Mouse (Mus musculus) CH12.LX (cell line): ENCODE data around the gene Fbxl17. TPM values are rescaled to one million over a fixed set of nuclear protein-coding genes. Genes with fewer than 3 reads are reported as not detected.

Experiments used
- DNase-seq: peaks from one replicate; pipeline ENCODE4 v3.0.0-alpha.2; 2013; ENCODE audit errors: extremely low read depth
- H3K27ac ChIP-seq: 2 replicates; pipeline ENCODE4 v1.5.1; 2012; ENCODE audit warnings: low read depth, mild to moderate bottlenecking, control low read depth, moderate library complexity; ENCODE audit not compliant: insufficient read depth
- H3K27me3 ChIP-seq: replicated peaks from 2 replicates; pipeline ENCODE3; 2012; ENCODE audit warnings: inconsistent platforms
- H3K36me3 ChIP-seq, 2 experiments: replicated peaks in 1 of 2; 2 replicates each; pipeline versions ENCODE3 to v1.6.1; 2012; ENCODE audit warnings: inconsistent platforms in 1 of 2, low read length in 1 of 2, mild to moderate bottlenecking in 1 of 2, mixed read lengths in 1 of 2, moderate library complexity in 1 of 2; ENCODE audit not compliant: control insufficient read depth in 1 of 2, insufficient read depth in 1 of 2
- H3K4me1 ChIP-seq, 2 experiments: 2 replicates each; pipeline ENCODE4 v1.6.1; 2012; ENCODE audit warnings: inconsistent platforms in 1 of 2, moderate library complexity in 1 of 2; ENCODE audit not compliant: insufficient read depth in 2 of 2, control insufficient read depth in 1 of 2
- H3K4me2 ChIP-seq: 2 replicates; pipeline ENCODE4 v1.6.1; 2012; ENCODE audit warnings: low read depth, mild to moderate bottlenecking, control low read depth; ENCODE audit not compliant: poor library complexity, insufficient read depth, severe bottlenecking
- H3K4me3 ChIP-seq, 3 experiments: fragments of 150-350 bp in 1 of 3; sonication (generic) in 1 of 3; replicated peaks in 1 of 3; 2 replicates each; pipeline versions ENCODE3 to v1.5.1; 2011 to 2012; ENCODE audit warnings: low read depth in 2 of 3, low read length in 2 of 3, mild to moderate bottlenecking in 2 of 3, moderate library complexity in 2 of 3, control low read depth in 1 of 3, improper control_type of control experiment in 1 of 3, inconsistent platforms in 1 of 3, mixed read lengths in 1 of 3; ENCODE audit not compliant: poor library complexity in 1 of 3
- H3K79me2 ChIP-seq: replicated peaks from 2 replicates; pipeline ENCODE4 v1.6.1; 2012; ENCODE audit warnings: mild to moderate bottlenecking, moderate library complexity; ENCODE audit not compliant: control insufficient read depth, poor library complexity, insufficient read depth, severe bottlenecking; ENCODE audit errors: extremely low read depth
- H3K9ac ChIP-seq: 2 replicates; pipeline ENCODE4 v1.6.1; 2012; ENCODE audit warnings: low read depth, mild to moderate bottlenecking, control low read depth, moderate library complexity; ENCODE audit not compliant: insufficient read depth
- H3K9me3 ChIP-seq: replicated peaks from 2 replicates; pipeline ENCODE3; 2012; ENCODE audit warnings: low read length, inconsistent platforms, mixed read lengths
- BHLHE40 ChIP-seq: IDR thresholded peaks from 2 replicates; pipeline ENCODE4 v1.6.1; 2011; ENCODE audit warnings: mild to moderate bottlenecking, low read depth, low read length, improper control_type of control experiment
- CHD1 ChIP-seq: IDR thresholded peaks from 2 replicates; pipeline ENCODE4 v1.6.1; 2012; ENCODE audit warnings: low read depth, low read length, improper control_type of control experiment, inconsistent platforms
- CHD2 ChIP-seq: IDR thresholded peaks from 2 replicates; pipeline ENCODE4 v1.6.1; 2011; ENCODE audit warnings: low read length, improper control_type of control experiment
- CTCF ChIP-seq, 2 experiments: IDR thresholded peaks in 1 of 2; conservative IDR thresholded peaks in 1 of 2; 2 replicates each; pipeline ENCODE4 v1.5.1; 2011 to 2012; ENCODE audit warnings: low read depth in 2 of 2, low read length in 2 of 2, improper control_type of control experiment in 1 of 2, inconsistent platforms in 1 of 2, mild to moderate bottlenecking in 1 of 2, moderate library complexity in 1 of 2
- E2F4 ChIP-seq: IDR thresholded peaks from 2 replicates; pipeline ENCODE4 v1.6.1; 2011; ENCODE audit warnings: low read depth, low read length, improper control_type of control experiment; ENCODE audit not compliant: insufficient replicate concordance
- ELF1 ChIP-seq: IDR thresholded peaks from 2 replicates; pipeline ENCODE4 v1.6.1; 2014; ENCODE audit warnings: low read depth, mild to moderate bottlenecking, inconsistent platforms, low read length, improper control_type of control experiment
- EP300 ChIP-seq: IDR thresholded peaks from 2 replicates; pipeline ENCODE4 v1.6.1; 2011; ENCODE audit warnings: low read length, improper control_type of control experiment
- ETS1 ChIP-seq: conservative IDR thresholded peaks from 2 replicates; pipeline ENCODE4 v1.6.1; 2012; ENCODE audit warnings: low read depth, mild to moderate bottlenecking, inconsistent platforms, low read length, improper control_type of control experiment, moderate library complexity
- GABPA ChIP-seq: IDR thresholded peaks from 2 replicates; pipeline ENCODE4 v1.6.1; 2012; ENCODE audit warnings: low read depth, low read length, improper control_type of control experiment, inconsistent platforms; ENCODE audit not compliant: insufficient replicate concordance
- HCFC1 ChIP-seq: IDR thresholded peaks from 2 replicates; pipeline ENCODE4 v1.6.1; 2012; ENCODE audit warnings: low read depth, mild to moderate bottlenecking, inconsistent platforms, low read length, improper control_type of control experiment
- IRF4 ChIP-seq: IDR thresholded peaks from 2 replicates; pipeline ENCODE4 v1.6.1; 2014; ENCODE audit warnings: low read depth, mild to moderate bottlenecking, inconsistent platforms, low read length, improper control_type of control experiment
- JUN ChIP-seq: IDR thresholded peaks from 2 replicates; pipeline ENCODE4 v1.6.1; 2011; ENCODE audit warnings: low read depth, mild to moderate bottlenecking, low read length, improper control_type of control experiment, moderate library complexity; ENCODE audit not compliant: insufficient read depth
- JUND ChIP-seq: conservative IDR thresholded peaks from 2 replicates; pipeline ENCODE4 v1.6.1; 2011; ENCODE audit warnings: low read depth, low read length, improper control_type of control experiment
- KAT2A ChIP-seq: IDR thresholded peaks from 2 replicates; pipeline ENCODE4 v1.6.1; 2012; ENCODE audit warnings: low read length, improper control_type of control experiment, inconsistent platforms; ENCODE audit not compliant: insufficient replicate concordance
- MAFK ChIP-seq: IDR thresholded peaks from 2 replicates; pipeline ENCODE4 v1.6.1; 2011; ENCODE audit warnings: low read length, improper control_type of control experiment; ENCODE audit not compliant: insufficient replicate concordance
- MAX ChIP-seq: IDR thresholded peaks from 2 replicates; pipeline ENCODE4 v1.6.1; 2011; ENCODE audit warnings: low read length, improper control_type of control experiment
- MAZ ChIP-seq: IDR thresholded peaks from 2 replicates; pipeline ENCODE4 v1.6.1; 2012; ENCODE audit warnings: low read depth, mild to moderate bottlenecking, inconsistent platforms, low read length, improper control_type of control experiment, moderate library complexity
- MEF2A ChIP-seq: IDR thresholded peaks from 2 replicates; pipeline ENCODE4 v1.6.1; 2014; ENCODE audit warnings: low read depth, mild to moderate bottlenecking, inconsistent platforms, low read length, improper control_type of control experiment, borderline replicate concordance
- MXI1 ChIP-seq: IDR thresholded peaks from 2 replicates; pipeline ENCODE4 v1.6.1; 2011; ENCODE audit warnings: mild to moderate bottlenecking, low read depth, low read length, improper control_type of control experiment
- MYC ChIP-seq: IDR thresholded peaks from 2 replicates; pipeline ENCODE4 v1.6.1; 2011; ENCODE audit warnings: low read depth, mild to moderate bottlenecking, improper control_type of control experiment, low read length
- NELFE ChIP-seq: IDR thresholded peaks from 2 replicates; pipeline ENCODE4 v1.6.1; 2011; ENCODE audit warnings: low read depth, low read length, improper control_type of control experiment
- NRF1 ChIP-seq: IDR thresholded peaks from 2 replicates; pipeline ENCODE4 v1.6.1; 2014; ENCODE audit warnings: low read depth, mild to moderate bottlenecking, inconsistent platforms, low read length, improper control_type of control experiment, moderate library complexity
- PAX5 ChIP-seq: IDR thresholded peaks from 2 replicates; pipeline ENCODE4 v1.6.1; 2012; ENCODE audit warnings: low read length, inconsistent platforms, mixed read lengths
- POLR2A ChIP-seq: IDR thresholded peaks from 2 replicates; pipeline ENCODE4 v1.6.1; 2011; ENCODE audit warnings: low read depth, mild to moderate bottlenecking, improper control_type of control experiment, low read length
- POLR2AphosphoS2 ChIP-seq: IDR thresholded peaks from 2 replicates; pipeline ENCODE4 v1.6.1; 2011; ENCODE audit warnings: low read depth, low read length, improper control_type of control experiment
- RAD21 ChIP-seq: IDR thresholded peaks from 2 replicates; pipeline ENCODE4 v1.6.1; 2011; ENCODE audit warnings: low read depth, mild to moderate bottlenecking, low read length, improper control_type of control experiment, moderate library complexity
- RCOR1 ChIP-seq: conservative IDR thresholded peaks from 2 replicates; pipeline ENCODE4 v1.6.1; 2012; ENCODE audit warnings: low read depth, mild to moderate bottlenecking, inconsistent platforms, low read length, improper control_type of control experiment
- SIN3A ChIP-seq: IDR thresholded peaks from 2 replicates; pipeline ENCODE4 v1.6.1; 2012; ENCODE audit warnings: low read length, improper control_type of control experiment, inconsistent platforms
- SMC3 ChIP-seq: IDR thresholded peaks from 2 replicates; pipeline ENCODE4 v1.6.1; 2011; ENCODE audit warnings: low read depth, low read length, improper control_type of control experiment
- TBP ChIP-seq: conservative IDR thresholded peaks from 2 replicates; pipeline ENCODE4 v1.6.1; 2011; ENCODE audit warnings: low read depth, low read length, improper control_type of control experiment
- TCF12 ChIP-seq: IDR thresholded peaks from 2 replicates; pipeline ENCODE4 v1.6.1; 2014; ENCODE audit warnings: low read depth, mild to moderate bottlenecking, inconsistent platforms, low read length, improper control_type of control experiment
- UBTF ChIP-seq: IDR thresholded peaks from 2 replicates; pipeline ENCODE4 v1.6.1; 2012; ENCODE audit warnings: low read depth, mild to moderate bottlenecking, inconsistent platforms, low read length, improper control_type of control experiment, moderate library complexity
- USF1 ChIP-seq: IDR thresholded peaks from 2 replicates; pipeline ENCODE4 v1.6.1; 2014; ENCODE audit warnings: low read depth, mild to moderate bottlenecking, inconsistent platforms, low read length, improper control_type of control experiment
- USF2 ChIP-seq: conservative IDR thresholded peaks from 2 replicates; pipeline ENCODE4 v1.6.1; 2011; ENCODE audit warnings: low read depth, low read length, improper control_type of control experiment
- ZC3H11A ChIP-seq: IDR thresholded peaks from 2 replicates; pipeline ENCODE4 v1.6.1; 2012; ENCODE audit warnings: low read depth, mild to moderate bottlenecking, inconsistent platforms, low read length, improper control_type of control experiment
- ZKSCAN1 ChIP-seq: IDR thresholded peaks from 2 replicates; pipeline ENCODE4 v1.6.1; 2012; ENCODE audit warnings: low read depth, inconsistent platforms, low read length, improper control_type of control experiment, borderline replicate concordance
- ZMIZ1 ChIP-seq: IDR thresholded peaks from 2 replicates; pipeline ENCODE4 v1.6.1; 2012; ENCODE audit warnings: low read depth, mild to moderate bottlenecking, inconsistent platforms, low read length, improper control_type of control experiment
- ZNF384 ChIP-seq: IDR thresholded peaks from 2 replicates; pipeline ENCODE4 v1.6.1; 2012; ENCODE audit warnings: low read depth, low read length, improper control_type of control experiment, inconsistent platforms
- dilution Hi-C: fragments of 300-500 bp; cut with MboI; formaldehyde crosslinking; loops from 2 replicates; pipeline ENCODE4 v1.14.3; 2020; ENCODE audit warnings: low sequenced_read_pairs; ENCODE audit not compliant: extremely low pct_unique_long_range_greater_than_20kb, extremely low pct_ligation_motif_present
- in situ Hi-C: fragments of 300-500 bp; cut with MboI; formaldehyde crosslinking; loops from 3 replicates; pipeline ENCODE4 v1.14.3; 2019; ENCODE audit warnings: low sequenced_read_pairs, low pct_ligation_motif_present, low pct_unique_long_range_greater_than_20kb, mixed read lengths
- polyA plus RNA-seq: library from polyadenylated mRNA; unstranded; fragments of >175 nt; gene quantifications from 2 replicates; pipeline ENCODE4 v1.2.1, GENCODE M21; 2012; ENCODE audit warnings: low read depth; ENCODE audit not compliant: insufficient read length
- total RNA-seq, 2 experiments: library from RNA; depleted of rRNA; stranded (reverse); fragments of 300-350 nt in 1 of 2; fragments of >200 nt in 1 of 2; gene quantifications; 2 replicates each; pipeline ENCODE4 v1.2.3; 2012 to 2014

The Fbxl17 gene
- total and polyA plus RNA-seq, 3 experiments: 4.0 to 6.9 (median 4.3) TPM

DNA sequence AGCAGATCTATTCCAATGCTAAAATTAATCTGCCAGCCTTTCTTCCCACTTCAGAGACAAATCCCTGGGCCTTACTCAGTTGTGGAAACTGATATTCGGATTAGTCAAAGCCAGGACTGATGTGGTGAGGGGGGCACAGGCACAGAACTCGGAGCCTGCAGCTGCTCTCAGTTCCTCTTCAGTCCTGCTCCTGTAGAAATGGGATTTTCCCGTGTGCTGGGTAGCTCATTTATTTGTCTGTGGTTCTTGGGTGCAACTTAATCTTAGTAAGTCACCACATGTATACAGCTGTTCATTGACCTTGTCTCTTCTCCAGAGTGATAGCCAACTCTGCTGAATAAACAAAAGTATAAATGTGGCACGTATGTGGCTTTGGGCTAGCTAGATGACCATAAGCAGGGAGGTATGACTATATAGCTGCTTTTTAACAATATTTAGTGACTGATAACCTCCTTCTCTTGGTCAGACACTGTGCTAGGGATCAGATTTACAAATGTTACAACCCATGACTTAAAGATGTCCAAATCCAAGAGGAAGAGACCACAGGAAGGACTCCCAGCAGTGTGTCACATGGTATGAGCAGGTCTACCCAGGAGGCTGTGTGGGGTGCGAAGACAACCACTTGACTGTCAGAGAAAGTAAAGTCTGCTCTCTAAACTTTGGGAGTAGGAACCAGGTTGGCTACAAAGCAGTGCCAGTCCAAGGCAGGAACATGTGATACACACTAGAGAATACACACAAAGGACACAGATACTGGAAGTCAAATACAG, 331.6 kb downstream of the Fbxl17 start:
- H3K4me2 ChIP-seq: peak overlapping the region; percentile 84
- dilution Hi-C loops (no loop called here), in situ Hi-C loops (no loop called here)

DNA sequence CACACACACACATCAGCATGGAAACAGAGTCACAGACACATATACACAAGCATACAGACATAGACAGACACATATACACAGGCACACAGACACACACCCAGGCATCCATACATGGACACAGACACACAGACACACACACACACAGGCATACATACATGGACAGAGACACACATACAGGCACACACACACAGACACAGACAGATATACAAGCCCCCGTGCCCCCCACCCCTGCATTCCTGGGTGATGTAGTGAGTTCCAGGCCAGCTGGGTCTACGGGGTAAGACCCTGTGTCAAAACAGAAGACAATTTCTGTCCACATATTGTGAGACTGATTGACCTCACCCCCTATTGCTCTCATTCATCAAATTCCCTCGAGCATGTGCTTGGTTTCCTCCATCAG, 332.6 kb downstream of the Fbxl17 start:
- in situ Hi-C loops: no loop called here
- Histone ChIP-seq H3K4me2 (no peak overlapping the region), H3K27ac (peak overlapping the region; percentile 62), H3K9ac (no peak overlapping the region), H3K9me3 (no peaks in the 10 kb centered on the region), H3K4me1 (peaks cover 20 to 65% of the 10 kb centered on the region in 2 experiments), H3K27me3 (no peaks in the 10 kb centered on the region), H3K4me3 (peak overlapping the region in 1 of 3 experiments; percentile 37), H3K36me3 (peaks cover 2 to 4% of the 10 kb centered on the region in 2 experiments), H3K79me2 (no peaks in the 10 kb centered on the region)
- peak; percentile 19 for DNase-seq
- TF ChIP-seq PAX5 (no peak), MAX (0 out of 2 replicates have a peak, but pooled peaks have one; percentile 11)
- dilution Hi-C loops: no loop called here

More for the DNA sequence above, 331.6 kb downstream of the Fbxl17 start:
- Histone ChIP-seq H3K4me3 (peak overlapping the region in 1 of 3 experiments; percentile 18), H3K9me3 (no peaks in the 10 kb centered on the region), H3K27me3 (no peaks in the 10 kb centered on the region), H3K27ac (peak overlapping the region; percentile 78), H3K36me3 (peaks cover 2 to 4% of the 10 kb centered on the region in 2 experiments), H3K4me1 (peaks cover 21 to 74% of the 10 kb centered on the region in 2 experiments), H3K9ac (no peak overlapping the region), H3K79me2 (no peaks in the 10 kb centered on the region)
- DNase-seq: peak; percentile 92
- TF ChIP-seq CHD2 (peak; percentile 86), GABPA (no peak), USF2 (no peak), RAD21 (peak; percentile 2), E2F4 (no peak), TCF12 (peak; percentile 97), MXI1 (0 out of 2 replicates have a peak, but pooled peaks have one; percentile 68), ZMIZ1 (peak; percentile 87), KAT2A (0 out of 2 replicates have a peak, but pooled peaks have one; percentile 46), POLR2A (no peak), NRF1 (no peak), ZKSCAN1 (no peak), NELFE (0 out of 2 replicates have a peak, but pooled peaks have one; percentile 19), USF1 (no peak), MAZ (peak; percentile 94), CHD1 (0 out of 2 replicates have a peak, but pooled peaks have one; percentile 67), HCFC1 (peak; percentile 35; the same call in 1 of the 2 replicates), JUND (peak; percentile 68), ZNF384 (peak; percentile 24; the same call in 1 of the 2 replicates), CTCF (conservative IDR thresholded peaks at IDR 0.05 in 1 of 2, IDR thresholded peaks at IDR 0.05 in 1 of 2; ENCODE audit: low read depth in 2 of 2, low read length in 2 of 2) (no peak), SIN3A (peak; percentile 71; the same call in 1 of the 2 replicates), MAFK (peak; percentile 68; the same call in 1 of the 2 replicates), TBP (peak; percentile 58; the same call in 1 of the 2 replicates), MAX (no peak; the same call in 1 of the 2 replicates), ZC3H11A (no peak), ELF1 (peak; percentile 25; the same call in 1 of the 2 replicates), PAX5 (no peak), POLR2AphosphoS2 (no peak), MYC (0 out of 2 replicates have a peak, but pooled peaks have one; percentile 71), RCOR1 (peak; percentile 97), IRF4 (peak; percentile 100), SMC3 (0 out of 2 replicates have a peak, but pooled peaks have one; percentile 7), BHLHE40 (peak; percentile 82), MEF2A (peak; percentile 92), UBTF (0 out of 2 replicates have a peak, but pooled peaks have one; percentile 63), ETS1 (peak; percentile 90), JUN (peak; percentile 67), EP300 (peak; percentile 99)
